Comparison of ENCODE assay signal across 2 mouse cellular contexts in genomic region chr7:13303372-13303771, GRCm38 (mm10).
TF ChIP-seq lines count a peak whose summit lies in the region.

No protein-coding gene starts in this region.

TF ChIP-seq in MEL, 35 proteins besides CTCF, POLR2A, EP300 and RAD21 (continued from another document):
- TF ChIP-seq BHLHE40 (IDR thresholded peaks at IDR 0.05; ENCODE audit: borderline replicate concordance, low read depth, low read length) (no peak), MEF2A (IDR thresholded peaks at IDR 0.05; ENCODE audit: extremely low read depth, insufficient replicate concordance, low read depth, low read length, poor library complexity, severe bottlenecking) (no peak), GATA1 (IDR thresholded peaks at IDR 0.05; ENCODE audit: low read depth, low read length) (peak; percentile 53; the same call in 1 of the 2 replicates), TAL1 (IDR thresholded peaks at IDR 0.05; ENCODE audit: low read length) (no peak; the same call in 1 of the 2 replicates)
TF ChIP-seq in MEL: peak in this region for 2.

TF ChIP-seq in myocyte, 11 proteins besides CTCF, POLR2A, EP300 and RAD21 (continued from another document):
- TF ChIP-seq MYOD1 (IDR thresholded peaks at IDR 0.05; ENCODE audit: control insufficient read depth in 1 of 3, insufficient read length in 2 of 3, low read depth in 2 of 3), result no peak
- TF ChIP-seq POLR2AphosphoS2 (IDR thresholded peaks at IDR 0.05; ENCODE audit: insufficient read length, low read depth), result no peak
- no peak for TF ChIP-seq MYOG (IDR thresholded peaks at IDR 0.05; ENCODE audit: control insufficient read depth in 1 of 3, insufficient read depth in 1 of 3, insufficient read length in 2 of 3, low read depth in 2 of 3)
- no peak for TF ChIP-seq CEBPB (IDR thresholded peaks at IDR 0.05; ENCODE audit: insufficient read depth, poor library complexity, severe bottlenecking)
- no peak for TF ChIP-seq REST (IDR thresholded peaks at IDR 0.05; ENCODE audit: insufficient read depth, insufficient read length)
- no peak for TF ChIP-seq TCF3 (IDR thresholded peaks at IDR 0.05; ENCODE audit: insufficient read length, low read depth)
